Mouse (Mus musculus) hematopoietic stem cell, adult 5-6 weeks (primary cell): ENCODE results near the gene Coasy. TPM values are rescaled to one million over a fixed set of nuclear protein-coding genes. Genes with fewer than 3 reads are reported as not detected.
A peak's percentile ranks its signal among the peaks of the same experiment; 100 is the strongest.

ENCODE experiments used
- ATAC-seq, 2 experiments: fragments of 125-278 bp in 1 of 2; replicated peaks in 1 of 2; 2 replicates each; pipeline ENCODE4 v1.8.0; 2016 to 2017; ENCODE audit warnings: inconsistent platforms in 2 of 2, mild to moderate bottlenecking in 2 of 2, moderate number of reproducible peaks in 2 of 2, low read depth in 1 of 2, moderate TSS enrichment in 1 of 2; ENCODE audit not compliant: low FRiP score in 2 of 2, poor library complexity in 2 of 2, severe bottlenecking in 2 of 2, insufficient read depth in 1 of 2, low TSS enrichment in 1 of 2
- total RNA-seq: library from RNA; stranded (forward); fragments of 172-1452, 232-1000 nt; gene quantifications from 2 replicates; pipeline ENCODE4 v1.2.3, GENCODE M21; 2017

Gene Coasy
- total RNA-seq, 1 experiment from 2014 or later = 20.0 TPM

DNA sequence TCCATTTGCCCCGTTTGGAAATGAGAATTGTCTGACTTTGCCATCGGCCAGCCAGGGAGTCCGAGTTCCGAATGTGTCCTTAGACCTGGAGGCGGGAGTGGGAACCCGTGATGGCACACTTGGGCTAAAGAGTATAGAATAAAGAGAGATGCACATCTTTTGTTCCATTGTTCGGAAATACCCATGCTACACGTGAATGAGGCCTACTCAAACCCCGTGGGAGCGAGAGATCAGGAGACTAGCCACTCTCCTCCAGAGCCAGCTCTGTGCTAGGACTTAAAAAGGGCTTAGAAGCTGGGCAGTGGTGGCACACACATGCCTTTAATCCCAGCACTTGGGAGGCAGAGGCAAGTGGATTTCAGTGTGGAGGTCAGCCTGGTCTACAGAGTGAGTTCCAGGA is 22.9 kb upstream of the Coasy start:
- no peak for ATAC-seq

GRCm38 (mm10) chr11:101060126-101060525 is 22.2 kb upstream of the Coasy start:
- no peak for ATAC-seq

DNA sequence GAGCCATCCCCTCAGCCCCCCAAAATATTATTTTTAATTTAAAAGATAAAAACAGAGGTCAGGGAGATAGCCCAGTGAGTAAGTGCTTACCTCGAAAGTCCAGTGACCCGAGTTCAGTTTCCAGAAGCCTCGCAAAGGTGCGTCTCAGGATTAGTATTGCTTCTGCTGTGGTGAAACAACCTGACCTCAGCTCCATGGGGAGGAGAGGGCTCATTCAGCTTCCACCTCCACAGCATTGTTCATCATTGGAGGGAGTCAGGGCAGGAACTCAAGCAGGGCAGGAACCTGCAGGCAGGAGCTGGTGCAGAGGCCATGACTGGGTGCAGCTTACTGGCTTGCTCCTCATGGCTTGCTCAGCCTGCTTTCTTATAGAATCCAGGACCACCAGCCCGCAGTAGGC is 21.3 kb upstream of the Coasy start:
- no peak for ATAC-seq

DNA sequence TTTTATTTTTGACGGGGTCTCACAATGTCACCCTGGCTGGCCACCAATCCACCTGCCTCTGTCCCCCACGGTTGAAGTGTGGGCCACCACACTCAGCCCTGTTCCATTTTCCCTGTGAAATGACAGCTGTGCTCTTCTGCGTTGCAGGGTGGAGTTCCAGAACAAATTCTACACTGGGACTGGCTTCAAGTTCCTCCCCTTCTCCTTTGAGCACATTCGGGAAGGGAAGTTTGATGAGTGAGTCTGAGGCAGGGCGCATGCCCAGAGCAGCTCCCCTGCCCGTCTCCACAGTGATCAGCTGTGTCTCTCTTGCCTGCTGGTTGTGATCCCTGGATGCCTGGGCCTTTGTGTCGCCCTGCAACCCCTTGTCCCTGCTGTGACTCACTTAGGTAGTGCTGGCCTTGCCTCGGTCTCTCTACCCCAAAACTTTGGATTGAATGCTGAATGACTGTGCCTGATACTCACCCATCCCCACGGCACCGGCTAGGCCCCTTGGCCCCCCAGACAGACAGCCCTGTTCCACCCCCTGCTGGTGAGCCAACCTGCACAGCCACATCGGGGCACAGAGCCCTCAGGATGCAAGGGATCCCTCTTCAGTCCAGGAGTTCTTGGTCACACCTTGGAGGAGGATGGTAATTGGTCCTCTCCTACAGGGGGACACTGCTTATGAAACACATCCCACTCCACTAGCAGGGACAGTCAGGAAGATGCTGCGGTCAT is 20.0 kb upstream of the Coasy start:
- no peak for ATAC-seq

DNA sequence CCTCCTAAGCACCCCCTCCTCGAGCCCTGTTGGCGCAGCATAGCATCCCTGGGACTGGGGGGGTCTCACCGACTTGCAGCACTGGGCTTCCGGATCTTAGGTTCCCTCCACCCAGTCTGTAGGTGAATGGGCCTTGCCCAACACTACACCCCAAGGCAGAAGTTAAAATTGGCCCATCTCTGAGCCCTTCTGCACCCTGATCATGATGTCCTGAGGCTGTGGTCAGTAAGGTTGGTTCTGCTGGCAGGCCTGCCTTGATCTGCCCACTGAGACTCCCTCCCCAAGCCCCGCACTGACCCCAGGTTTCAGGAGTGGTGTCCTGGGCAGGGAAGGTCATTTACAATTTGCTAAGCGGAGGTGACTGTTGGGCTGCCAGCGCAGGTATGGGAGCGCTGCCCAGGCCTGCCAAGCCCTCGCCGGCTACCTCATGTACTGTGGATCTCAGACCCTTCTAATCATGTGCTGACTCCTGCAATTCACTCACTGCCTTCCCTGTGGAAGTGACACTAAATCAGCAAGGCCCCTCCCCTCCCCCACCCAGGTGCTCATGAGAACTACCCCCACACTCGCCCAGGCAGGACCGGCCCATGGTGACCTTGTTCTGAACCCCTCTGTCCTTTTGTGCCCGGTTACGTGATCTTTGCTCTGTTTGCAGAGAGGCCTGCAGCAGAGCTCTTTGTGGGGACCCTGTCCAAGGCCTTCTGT is 19.2 kb upstream of the Coasy start:
- ATAC-seq = no peak; a peak in 1 of 4 replicates

GRCm38 (mm10) chr11:101063676-101064327 is 18.6 kb upstream of the Coasy start:
- peak; percentile 91 to 93 for ATAC-seq

- no peak for ATAC-seq
Measured at GRCm38 (mm10) chr11:101064462-101064861, 17.9 kb upstream of the Coasy start.

GRCm38 (mm10) chr11:101065002-101065401 is 17.4 kb upstream of the Coasy start:
- ATAC-seq = no peak

- peak; percentile 25 to 38; a peak in 1 of 4 replicates for ATAC-seq
Measured at GRCm38 (mm10) chr11:101066549-101067412, 15.6 kb upstream of the Coasy start.

DNA sequence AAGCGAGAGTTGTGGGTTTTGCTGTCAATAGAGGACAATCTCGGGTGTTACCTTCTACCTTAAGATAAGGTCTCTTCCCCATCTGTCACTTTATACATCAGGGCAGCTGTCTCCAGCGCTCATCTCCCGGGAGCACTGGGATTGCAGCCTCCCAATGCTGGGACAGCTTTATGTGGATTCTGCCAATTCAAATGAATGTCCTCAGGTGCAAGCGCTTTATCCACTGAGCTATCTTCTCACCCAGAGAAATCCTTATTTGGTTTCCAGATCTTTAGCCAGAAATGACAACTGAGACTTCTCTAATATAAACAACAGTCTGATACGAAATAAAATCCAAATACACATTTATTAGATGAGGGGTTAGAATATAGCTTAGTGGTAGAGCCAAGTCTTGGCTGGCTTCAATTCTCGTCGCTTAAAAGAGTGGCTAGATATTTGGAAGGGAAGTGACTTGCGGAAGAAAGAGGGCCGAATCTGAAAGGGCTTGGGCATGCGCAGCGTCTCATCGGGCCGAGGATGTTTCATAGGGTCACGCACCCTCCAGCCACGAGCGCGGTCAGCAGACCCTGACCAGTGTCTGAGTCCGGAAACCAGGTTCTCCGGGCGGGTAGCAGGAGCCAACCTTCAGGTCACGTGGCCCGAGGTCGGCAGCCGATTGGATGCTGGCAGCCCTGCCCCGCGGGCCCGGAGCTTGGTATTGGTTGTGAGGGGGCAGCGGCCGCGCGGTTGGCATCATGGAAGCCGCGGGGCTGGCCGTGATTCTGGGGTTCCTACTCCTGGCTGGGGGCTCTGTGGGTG is 12.8 kb upstream of the Coasy start, which contains the start of gene Naglu:
Naglu (plus strand) TSS at position 622 of the 798 bp plus-strand sequence.
- peak; percentile 79 to 85 for ATAC-seq

GRCm38 (mm10) chr11:101070189-101070527 is 12.2 kb upstream of the Coasy start:
- ATAC-seq = peak in 1 of 2 experiments; percentile 8; a peak in 1 of 4 replicates

GRCm38 (mm10) chr11:101070987-101071386 is 11.4 kb upstream of the Coasy start:
- no peak for ATAC-seq

- no peak for ATAC-seq
Measured at GRCm38 (mm10) chr11:101071810-101072428, 10.4 kb upstream of the Coasy start.

DNA sequence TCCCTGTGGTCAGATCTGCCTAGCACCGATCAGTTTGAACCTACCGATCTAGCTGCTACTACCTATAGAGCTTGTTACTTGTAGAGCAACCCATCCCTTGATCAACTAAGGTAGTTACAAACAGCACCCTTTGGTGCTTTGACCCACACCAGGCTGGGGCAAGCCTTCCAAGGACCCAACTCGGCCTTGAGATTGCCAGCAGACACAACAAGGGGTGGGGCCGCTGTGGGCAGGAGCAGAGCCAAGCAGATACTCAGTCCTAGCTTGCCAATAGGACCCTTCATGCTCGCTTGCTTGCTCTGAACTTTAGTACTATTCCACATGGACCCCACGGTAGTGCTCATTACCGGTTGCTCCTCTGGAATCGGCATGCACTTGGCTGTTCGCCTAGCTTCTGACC is 4.2 kb upstream of the Coasy start, which contains the start of gene Hsd17b1:
Hsd17b1 (plus strand) TSS at position 291 of the 400 bp plus-strand sequence.
- no peak for ATAC-seq

- ATAC-seq = peak; percentile 1 to 6; a peak in 1 of 4 replicates
Measured at GRCm38 (mm10) chr11:101079746-101080145, 2.6 kb upstream of the Coasy start.

DNA sequence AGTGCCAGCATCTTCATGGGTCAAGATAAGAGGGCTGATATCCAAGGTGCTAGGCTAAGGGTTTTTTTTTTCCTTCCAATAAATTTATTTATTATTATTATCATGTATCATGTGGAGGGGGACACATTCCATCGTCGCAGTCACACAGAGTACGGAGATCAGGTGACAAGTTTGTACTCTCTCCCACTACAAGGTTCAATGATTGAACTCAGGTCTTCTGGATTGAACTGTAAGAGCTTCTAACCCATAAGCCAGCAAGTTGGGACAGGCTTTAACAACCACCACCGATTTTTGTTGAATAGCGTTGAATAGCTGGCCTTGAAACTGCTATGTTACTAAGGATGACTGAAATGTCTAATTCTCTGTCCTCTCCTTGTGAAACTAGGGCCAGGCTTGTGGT is 1.9 kb upstream of the Coasy start:
- no peak for ATAC-seq
